Mouse (Mus musculus) liver (tissue): ENCODE measurements around the gene 1700012B09Rik.

Experiments
- DNase-seq: peaks from one replicate; pipeline ENCODE4 v3.0.0-alpha.2; 2020; ENCODE audit warnings: mixed read lengths

1700012B09Rik gene

DNA sequence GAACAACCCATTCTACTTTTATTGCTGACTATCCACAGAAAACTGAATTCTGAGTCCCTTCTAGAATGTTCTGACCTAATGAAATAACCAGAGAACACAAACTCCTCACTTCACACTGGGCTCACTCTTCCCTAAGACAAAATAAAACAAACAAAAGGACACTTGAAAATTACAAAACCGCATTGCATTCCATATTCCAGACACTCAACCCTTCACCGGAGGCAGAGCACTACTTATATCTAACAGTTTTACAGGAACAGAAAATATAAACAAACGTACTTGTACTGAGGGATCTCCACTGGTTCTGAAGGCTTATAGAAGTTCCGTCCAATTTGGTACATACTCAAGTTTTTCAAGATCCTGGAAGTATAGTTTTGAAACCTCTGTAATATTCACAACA is 42.5 kb downstream of the 1700012B09Rik start:
- no peak for DNase-seq

DNA sequence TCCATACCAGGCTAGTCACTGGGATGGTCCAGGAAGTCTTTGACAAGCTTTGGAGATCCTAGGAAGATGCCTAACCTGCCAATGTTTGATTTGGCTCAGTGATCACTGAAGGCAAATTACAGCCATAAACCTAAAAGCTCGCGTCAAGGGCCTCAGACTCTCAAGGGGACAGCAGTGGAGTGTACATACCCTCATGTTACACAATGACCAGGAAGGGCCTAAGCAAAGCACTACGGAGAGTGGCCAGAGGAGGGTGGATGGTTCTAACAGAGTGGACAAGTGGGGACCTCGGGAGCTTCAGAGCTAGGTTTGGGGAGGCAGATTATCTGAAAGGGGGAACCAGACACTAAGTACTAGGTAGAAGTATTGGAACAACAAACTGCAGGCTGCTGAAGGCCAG is 44.2 kb downstream of the 1700012B09Rik start:
- no peak for DNase-seq

DNA sequence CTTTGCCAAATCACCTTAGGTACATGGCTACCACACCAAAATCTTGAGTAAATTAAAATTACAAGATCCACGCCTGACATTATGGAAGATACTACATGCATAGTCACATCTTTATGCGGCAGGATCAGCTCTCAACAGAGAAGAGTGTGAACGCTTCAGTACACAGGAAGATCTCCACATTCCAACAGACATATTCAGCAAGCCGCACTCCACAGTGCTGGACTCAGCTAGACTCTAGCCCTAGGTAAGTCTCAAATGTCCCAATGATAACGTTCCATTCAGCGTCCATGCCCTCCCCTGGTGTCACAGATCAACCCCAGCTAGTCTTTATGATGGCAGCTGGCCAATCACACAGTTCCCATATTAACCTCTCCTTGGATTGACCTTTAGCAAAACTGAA is 44.8 kb downstream of the 1700012B09Rik start:
- no peak for DNase-seq

DNA sequence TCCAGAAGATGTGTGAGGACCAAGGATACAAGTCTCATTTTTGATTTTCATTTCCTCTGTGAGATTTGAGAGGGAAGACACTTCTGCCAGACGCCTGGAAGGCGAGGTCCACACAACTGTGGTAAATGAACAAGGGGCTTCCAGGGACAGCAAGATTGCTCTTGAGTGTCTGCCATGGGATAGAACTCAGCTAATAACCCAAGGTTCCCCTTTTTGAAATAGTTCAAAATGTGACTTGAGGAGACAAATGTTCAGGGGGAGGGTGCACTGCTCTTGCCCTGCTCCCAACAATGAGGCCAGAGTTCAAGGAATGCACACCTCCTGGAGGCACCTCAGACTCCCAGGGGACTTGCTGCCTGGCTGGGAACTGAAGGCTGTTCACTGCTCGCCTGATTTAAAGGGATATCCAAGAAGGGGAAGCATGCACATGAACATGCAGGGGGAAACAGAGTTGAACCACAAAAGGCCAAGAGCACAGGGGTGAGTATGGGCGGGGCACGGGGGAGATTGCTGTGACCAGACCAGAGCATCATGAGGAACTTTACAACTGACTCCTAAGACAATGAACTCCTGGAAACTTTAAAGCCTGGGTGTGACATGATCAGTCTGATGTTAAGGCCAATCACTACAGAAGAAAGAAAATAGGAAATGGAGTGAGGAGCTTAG is 45.9 kb downstream of the 1700012B09Rik start:
- DNase-seq = no peak

DNA sequence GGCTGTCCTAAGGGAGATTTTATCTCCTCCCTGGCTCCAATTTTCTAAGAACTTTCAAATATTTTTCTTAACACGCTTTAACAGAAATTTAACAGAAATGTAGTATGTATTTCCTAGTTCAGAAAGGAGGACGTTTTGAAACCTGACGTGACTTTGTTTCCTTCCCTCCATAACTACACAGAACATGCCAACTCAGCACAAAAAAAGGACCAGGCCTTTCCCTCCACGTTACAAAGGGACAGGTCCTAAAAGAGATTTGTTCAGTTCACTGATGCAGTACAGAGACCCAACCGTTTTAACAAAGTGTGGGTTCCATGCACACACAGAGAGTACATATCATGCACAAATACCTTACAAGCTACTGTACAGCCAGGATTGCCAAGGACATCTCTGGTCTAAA is 49.2 kb downstream of the 1700012B09Rik start:
- DNase-seq = no peak

DNA sequence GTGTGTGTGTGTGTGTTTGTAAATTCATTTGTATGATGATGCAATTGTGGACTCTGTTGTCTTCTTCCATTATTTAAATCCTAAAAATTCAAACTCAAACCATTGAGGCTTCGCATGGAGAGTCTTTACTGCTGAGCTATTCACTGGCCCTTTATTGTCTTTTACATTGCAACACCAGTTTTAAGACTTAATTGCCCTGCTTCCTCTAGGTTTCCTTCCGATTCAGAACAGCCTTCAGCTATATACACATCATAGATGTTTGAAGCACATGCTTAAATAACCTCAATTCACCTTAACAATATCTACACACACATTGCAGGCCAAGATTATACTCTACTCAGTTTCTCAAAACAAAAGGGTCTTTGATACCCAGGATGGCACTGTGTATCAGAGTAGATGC is 50.4 kb downstream of the 1700012B09Rik start:
- DNase-seq = no peak

DNA sequence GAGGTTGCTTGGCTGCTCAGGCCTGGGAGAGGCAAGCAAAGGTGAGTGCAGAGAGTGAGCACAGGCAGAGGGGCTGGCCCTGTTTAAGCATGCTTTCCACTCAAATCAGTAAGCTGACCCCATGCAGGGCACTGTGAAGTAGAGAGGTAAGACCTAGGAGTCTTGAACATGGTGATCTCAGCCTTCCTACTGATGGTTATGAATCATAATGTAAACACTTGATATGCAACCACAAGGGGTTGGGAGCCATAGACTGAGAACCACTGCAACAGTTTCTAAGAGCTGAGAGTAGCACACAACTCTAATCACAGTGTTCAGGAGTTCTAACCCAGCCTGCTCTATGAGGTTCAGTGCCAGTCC is 52.5 kb downstream of the 1700012B09Rik start:
- no peak for DNase-seq

DNA sequence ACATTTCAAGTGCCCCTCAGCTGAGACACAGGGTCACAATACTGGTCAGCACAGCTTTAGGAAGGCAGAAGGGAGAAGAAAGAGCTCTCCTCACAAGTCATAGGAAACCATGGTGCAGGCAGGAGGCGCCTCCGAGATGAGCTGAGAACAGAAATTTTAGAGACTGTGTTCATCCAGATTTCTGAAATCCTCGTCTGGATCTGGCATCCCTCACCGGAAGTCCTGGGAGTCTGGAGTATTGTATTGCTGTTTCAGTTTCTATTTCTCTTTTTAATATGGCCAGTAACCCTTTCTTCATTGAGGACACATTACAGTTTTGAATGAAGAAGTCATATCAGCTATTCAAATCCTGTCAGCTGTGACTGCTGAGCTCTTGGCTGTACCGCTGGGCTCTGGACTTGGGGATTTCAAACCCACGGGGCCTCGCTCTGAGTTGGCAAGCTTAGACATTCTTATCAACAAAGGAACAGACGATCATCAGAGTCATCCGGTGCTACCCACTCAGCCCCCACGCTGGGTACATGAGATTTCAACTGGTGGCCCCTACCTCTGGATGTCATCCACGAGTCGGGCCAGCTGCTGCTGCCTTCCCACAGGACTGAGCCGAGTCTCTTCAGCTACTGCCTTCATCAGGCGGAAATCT is 53.0 kb downstream of the 1700012B09Rik start:
- DNase-seq = no peak

DNA sequence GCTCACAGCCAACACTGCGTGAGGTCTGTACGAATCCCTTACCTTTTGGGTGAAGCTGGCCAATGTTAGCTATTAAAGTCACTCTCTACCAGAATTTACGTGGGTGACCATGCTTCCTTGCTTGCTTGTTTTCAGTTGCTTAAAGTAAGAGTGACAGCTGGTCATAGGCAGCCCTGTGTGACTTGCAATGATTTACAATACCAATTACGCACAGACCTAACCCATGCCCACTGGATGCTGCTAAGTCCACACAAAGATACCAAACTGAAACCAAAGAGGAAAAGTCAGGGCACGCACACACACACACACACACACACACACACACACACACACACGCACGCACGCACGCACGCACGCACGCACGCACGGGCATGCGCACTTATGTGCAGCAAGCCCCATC is 55.6 kb downstream of the 1700012B09Rik start:
- DNase-seq = no peak

DNA sequence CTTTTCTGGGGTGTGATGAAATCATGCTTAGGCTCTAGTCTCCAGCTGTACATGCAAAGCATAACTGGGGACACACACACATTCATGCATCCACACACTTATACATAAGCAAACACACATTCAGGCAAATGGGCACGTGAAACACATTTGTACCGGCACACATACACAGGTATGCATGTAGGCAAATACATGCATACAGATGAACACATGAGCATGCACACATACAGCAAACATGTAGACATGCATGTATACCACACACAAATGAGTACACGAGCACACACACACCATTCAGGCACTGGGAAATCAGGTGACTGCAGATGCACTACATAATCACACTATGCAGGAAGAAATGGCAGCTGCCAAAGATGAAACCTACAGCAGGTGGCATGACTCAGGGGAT is 59.9 kb downstream of the 1700012B09Rik start:
- DNase-seq = no peak
